Mouse (Mus musculus) adrenal gland, adult (tissue): ENCODE measurements at regions not wholly inside any gene's neighbourhood (a gene's known extent, or its start where the extent isn't known, plus 50 kb on each side); places are given as distances from the start of the nearest gene placed in this dataset.

Experiments used
- DNase-seq, 2 experiments: peaks; one replicate each; pipeline ENCODE4 v3.0.0; 2022 to 2023; ENCODE audit warnings: low spot score in 1 of 2; ENCODE audit not compliant: inconsistent age in 2 of 2

GRCm38 (mm10) chr14:106593980-106594379, 488.0 kb downstream of the Trim52 start:
- no peak for DNase-seq

GRCm38 (mm10) chr14:106607041-106607440, 501.0 kb downstream of the Trim52 start:
- DNase-seq: peak in 1 of 2 experiments; percentile 79

- peak in 1 of 2 experiments; percentile 44 for DNase-seq
These were observed 502.4 kb downstream of the Trim52 start for GRCm38 (mm10) chr14:106608341-106608927.
